13 mouse cellular contexts compared by ENCODE assay signal in the genomic region with DNA sequence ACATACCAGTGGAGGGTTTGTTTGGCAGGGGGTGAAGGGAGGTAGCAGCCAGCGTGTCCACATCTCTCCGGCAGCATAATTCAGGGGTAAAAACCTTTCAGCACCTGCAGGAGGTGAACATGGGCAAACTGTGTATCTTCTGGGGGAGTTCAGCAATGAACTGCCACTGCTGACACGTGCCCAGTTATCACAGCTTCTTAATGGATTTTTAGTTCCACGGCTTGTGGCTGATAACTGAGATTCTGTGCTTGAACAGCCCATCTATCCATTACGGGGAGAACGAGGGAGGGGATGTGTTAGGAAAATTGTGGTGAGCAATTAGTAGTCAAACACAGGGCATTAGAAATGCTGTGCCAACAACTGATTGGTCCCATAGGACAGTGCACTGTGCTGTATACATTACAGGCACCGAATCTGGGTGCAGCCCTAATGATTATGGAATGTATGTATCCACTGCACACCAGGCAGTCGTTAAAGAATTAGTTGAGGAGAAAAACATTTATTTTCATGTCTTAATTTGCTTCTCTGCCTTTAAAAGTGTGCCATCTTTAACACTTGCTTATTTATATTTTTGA.
"Had no signal": no experiment of that assay in that cellular context is flagged by ENCODE, and none has a peak within 500 bp of the region (broad histone marks: within the 10 kb centered on the region; RNA-seq: fewer than 3 reads in every experiment).

No protein-coding gene starts in this region.

- H3K4me3 ChIP-seq: left cerebral cortex, adult 2 months; limb, embryonic 15.5 days; liver, embryonic 12.5 days; midbrain, embryonic 10.5 days; stomach, embryonic 15.5 days had no signal

- DNase-seq: kidney, adult 8-10 months; kidney, postnatal 25 days; lung, embryonic 14.5 days; lung, postnatal 10 days; lung, postnatal 4 days; right cerebral cortex, postnatal 14 days; thymus, postnatal 4 days had no signal

- H3K4me2 ChIP-seq: limb, embryonic 15.5 days; liver, embryonic 12.5 days; lung, embryonic 14.5 days; stomach, embryonic 15.5 days had no signal

- H3K9me3 ChIP-seq: limb, embryonic 15.5 days; liver, embryonic 12.5 days; midbrain, embryonic 10.5 days; stomach, embryonic 15.5 days had no signal

- H3K9ac ChIP-seq: limb, embryonic 15.5 days; liver, embryonic 12.5 days; lung, embryonic 14.5 days; stomach, embryonic 15.5 days had no signal

- H3K4me1 ChIP-seq: limb, embryonic 15.5 days; liver, embryonic 12.5 days; midbrain, embryonic 10.5 days; stomach, embryonic 15.5 days had no signal

- ATAC-seq: liver, embryonic 12.5 days; midbrain, embryonic 16.5 days had no signal

- H3K27ac ChIP-seq: left cerebral cortex, adult 2 months; limb, embryonic 15.5 days; liver, embryonic 12.5 days; midbrain, embryonic 10.5 days; stomach, embryonic 15.5 days had no signal

- H3K36me3 ChIP-seq: liver, embryonic 12.5 days; midbrain, embryonic 10.5 days; stomach, embryonic 15.5 days had no signal

- H3K27me3 ChIP-seq: limb, embryonic 15.5 days; liver, embryonic 12.5 days; stomach, embryonic 15.5 days had no signal
